In the genomic region with DNA sequence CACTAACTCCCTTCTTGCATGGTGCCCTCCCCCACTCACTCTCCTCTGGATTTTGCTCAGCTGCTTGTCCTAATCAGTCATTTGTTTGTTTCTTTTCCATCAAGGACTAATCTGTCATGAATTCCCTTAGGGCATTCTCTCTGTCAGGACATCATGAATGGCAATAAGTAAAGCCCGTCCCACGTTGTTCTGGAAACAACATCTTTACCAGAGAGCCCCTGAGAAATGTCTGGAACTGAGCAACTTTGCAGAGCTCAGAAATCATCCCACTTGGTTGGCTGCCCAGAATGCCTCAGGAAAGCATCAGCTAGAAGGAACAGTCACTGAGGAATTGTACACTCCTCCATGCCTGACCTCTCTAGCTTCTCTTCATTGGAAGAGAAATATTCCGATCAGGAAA, we compare ENCODE assay signal across 8 mouse cellular contexts. TPM values are rescaled to one million over a fixed set of nuclear protein-coding genes. Genes with fewer than 3 reads are reported as not detected.
DNase-seq lines count a peak whose midpoint lies in the region; ATAC-seq and TF ChIP-seq lines count a peak whose summit lies in the region.

No protein-coding gene starts in this region.

- 31% methylated on average over 3 of the region's 3 CpGs for WGBS in hindbrain, embryonic 11.5 days
- 44% methylated on average over 3 of the region's 3 CpGs for WGBS in hindbrain, embryonic 10.5 days
- 15% methylated on average over 3 of the region's 3 CpGs for WGBS in forebrain, embryonic 14.5 days
- 30% methylated on average over 3 of the region's 3 CpGs for WGBS in hindbrain, embryonic 12.5 days
- WGBS in stomach, postnatal 0 days = 18% methylated on average over 3 of the region's 3 CpGs

- 0 out of 2 replicates have a peak, but pooled peaks cover 5% of the 10 kb centered on the region for H3K4me1 ChIP-seq in hindbrain, embryonic 11.5 days (replicated peaks; ENCODE audit: control insufficient read depth, insufficient read depth, low read length)
- peaks cover 21% of the 10 kb centered on the region for H3K4me1 ChIP-seq in hindbrain, embryonic 10.5 days (replicated peaks)
- peaks cover 17% of the 10 kb centered on the region for H3K4me1 ChIP-seq in forebrain, embryonic 14.5 days (ENCODE audit: control insufficient read depth, insufficient read depth, low read length)
- H3K4me1 ChIP-seq in hindbrain, embryonic 12.5 days = peaks cover 18% of the 10 kb centered on the region
- H3K4me1 ChIP-seq in stomach, postnatal 0 days (replicated peaks; ENCODE audit: control insufficient read depth, insufficient read depth) = no peaks in the 10 kb centered on the region

- peak; percentile 33 for DNase-seq in hindbrain, embryonic 11.5 days (ENCODE audit: low spot score)
- no peak for DNase-seq in hindbrain, embryonic 10.5 days (ENCODE audit: low spot score)
- DNase-seq in 3T3-L1 (ENCODE audit: low read depth, low spot score) = peak; percentile 78
- DNase-seq in forebrain, embryonic 14.5 days (ENCODE audit: low spot score) = peak; percentile 75
- peak; percentile 21 for DNase-seq in stomach, postnatal 0 days (ENCODE audit: low spot score)
- DNase-seq in thymus, postnatal 0 days (ENCODE audit: low spot score) = no peak
- no peak for DNase-seq in ovary, postnatal 10 days (ENCODE audit: low spot score)

- no peaks in the 10 kb centered on the region for H3K27me3 ChIP-seq in hindbrain, embryonic 11.5 days (ENCODE audit: control insufficient read depth, insufficient read depth, low read length)
- no peaks in the 10 kb centered on the region for H3K27me3 ChIP-seq in hindbrain, embryonic 10.5 days (ENCODE audit: insufficient read depth, poor library complexity, severe bottlenecking)
- no peaks in the 10 kb centered on the region for H3K27me3 ChIP-seq in forebrain, embryonic 14.5 days (replicated peaks; ENCODE audit: control insufficient read depth, insufficient read depth, low read length)
- H3K27me3 ChIP-seq in hindbrain, embryonic 12.5 days = no peaks in the 10 kb centered on the region
- no peaks in the 10 kb centered on the region for H3K27me3 ChIP-seq in stomach, postnatal 0 days (ENCODE audit: control insufficient read depth, insufficient read depth, low read length)

- no peaks in the 10 kb centered on the region for H3K36me3 ChIP-seq in hindbrain, embryonic 11.5 days (ENCODE audit: control insufficient read depth, insufficient read depth, low read length)
- no peaks in the 10 kb centered on the region for H3K36me3 ChIP-seq in hindbrain, embryonic 10.5 days
- no peaks in the 10 kb centered on the region for H3K36me3 ChIP-seq in forebrain, embryonic 14.5 days (ENCODE audit: control insufficient read depth, insufficient read depth, low read length)
- H3K36me3 ChIP-seq in hindbrain, embryonic 12.5 days = no peaks in the 10 kb centered on the region
- H3K36me3 ChIP-seq in stomach, postnatal 0 days (ENCODE audit: control insufficient read depth, insufficient read depth, low read length) = no peaks in the 10 kb centered on the region

- no peak for TF ChIP-seq EP300 in stomach, postnatal 0 days (optimal IDR thresholded peaks at IDR 0.05)

- peak; percentile 76 for ATAC-seq in hindbrain, embryonic 11.5 days (ENCODE audit: low FRiP score)
- peak; percentile 72 for ATAC-seq in forebrain, embryonic 14.5 days
- peak; percentile 79 for ATAC-seq in hindbrain, embryonic 12.5 days (ENCODE audit: low FRiP score)
- no peak for ATAC-seq in stomach, postnatal 0 days (ENCODE audit: low FRiP score, low TSS enrichment)

- H3K9ac ChIP-seq in hindbrain, embryonic 11.5 days (ENCODE audit: low read depth, low read length) = no peak overlapping the region
- no peak overlapping the region for H3K9ac ChIP-seq in forebrain, embryonic 14.5 days (ENCODE audit: low read length)
- H3K9ac ChIP-seq in hindbrain, embryonic 12.5 days = no peak overlapping the region
- H3K9ac ChIP-seq in stomach, postnatal 0 days (ENCODE audit: low read length) = no peak overlapping the region

- no peak for TF ChIP-seq CTCF in stomach, postnatal 0 days (IDR thresholded peaks at IDR 0.05; ENCODE audit: low read depth)

- no peaks in the 10 kb centered on the region for H3K9me3 ChIP-seq in hindbrain, embryonic 11.5 days (ENCODE audit: control insufficient read depth, low read length)
- no peaks in the 10 kb centered on the region for H3K9me3 ChIP-seq in hindbrain, embryonic 10.5 days
- no peaks in the 10 kb centered on the region for H3K9me3 ChIP-seq in forebrain, embryonic 14.5 days (replicated peaks; ENCODE audit: control insufficient read depth, low read length)
- no peaks in the 10 kb centered on the region for H3K9me3 ChIP-seq in hindbrain, embryonic 12.5 days (replicated peaks)
- no peaks in the 10 kb centered on the region for H3K9me3 ChIP-seq in stomach, postnatal 0 days (ENCODE audit: control insufficient read depth, low read length)

- no peak overlapping the region for H3K27ac ChIP-seq in hindbrain, embryonic 11.5 days (ENCODE audit: low read depth, low read length)
- H3K27ac ChIP-seq in hindbrain, embryonic 10.5 days = no peak overlapping the region
- peak overlapping the region; percentile 65 for H3K27ac ChIP-seq in forebrain, embryonic 14.5 days (ENCODE audit: low read depth, low read length)
- H3K27ac ChIP-seq in hindbrain, embryonic 12.5 days = peak overlapping the region; percentile 57; the same call in 1 of the 2 replicates
- no peak overlapping the region for H3K27ac ChIP-seq in stomach, postnatal 0 days (replicated peaks)

- no peak overlapping the region for H3K4me2 ChIP-seq in hindbrain, embryonic 11.5 days (replicated peaks; ENCODE audit: low read depth, low read length)
- H3K4me2 ChIP-seq in forebrain, embryonic 14.5 days (ENCODE audit: low read length) = peak overlapping the region; percentile 27; the same call in 1 of the 2 replicates
- no peak overlapping the region for H3K4me2 ChIP-seq in hindbrain, embryonic 12.5 days (replicated peaks)
- no peak overlapping the region; the same call in 1 of the 2 replicates for H3K4me2 ChIP-seq in stomach, postnatal 0 days (replicated peaks; ENCODE audit: low read depth)

- no peak overlapping the region for H3K4me3 ChIP-seq in hindbrain, embryonic 11.5 days (ENCODE audit: low read depth, low read length)
- H3K4me3 ChIP-seq in hindbrain, embryonic 10.5 days = no peak overlapping the region
- H3K4me3 ChIP-seq in forebrain, embryonic 14.5 days (ENCODE audit: low read depth, low read length) = no peak overlapping the region
- H3K4me3 ChIP-seq in hindbrain, embryonic 12.5 days = no peak overlapping the region
- H3K4me3 ChIP-seq in stomach, postnatal 0 days (ENCODE audit: low read depth, low read length) = no peak overlapping the region

RNA-seq across cellular contexts. Expression of a gene that starts 55.4 kb away (rescaled TPM):
- 62.3 and 77.0 TPM in 2 replicates for polyA plus RNA-seq in hindbrain, embryonic 11.5 days (2014; fragmentation: Nextera tagmentation; extraction: Ambion mirVana)
- polyA plus RNA-seq in hindbrain, embryonic 10.5 days (2016; fragmentation: Nextera tagmentation; extraction: Ambion mirVana) = 30.9 and 36.8 TPM in 2 replicates
- 57.3 and 76.2 TPM in 2 replicates for polyA plus RNA-seq in forebrain, embryonic 14.5 days (2014; fragmentation: Nextera tagmentation; extraction: Ambion mirVana)
- polyA plus RNA-seq in hindbrain, embryonic 12.5 days (2016; fragmentation: Nextera tagmentation; extraction: Ambion mirVana) = 61.2 and 80.7 TPM in 2 replicates
- 8.0 and 8.6 TPM in 2 replicates for polyA plus RNA-seq in stomach, postnatal 0 days (2015; fragmentation: Nextera tagmentation; extraction: Ambion mirVana)
- 11.9 and 13.8 TPM in 2 replicates for polyA plus RNA-seq in thymus, postnatal 0 days (2015; fragmentation: Nextera tagmentation; extraction: Ambion mirVana)

Comparison
In these comparisons a context has a peak if more than half of its experiments do, and no peak if none do; other contexts are left out.
1. DNase-seq: peak in hindbrain, embryonic 11.5 days (single experiment), 3T3-L1 (single experiment), forebrain, embryonic 14.5 days (single experiment) and stomach, postnatal 0 days (single experiment); none in hindbrain, embryonic 10.5 days (single experiment), thymus, postnatal 0 days (single experiment) and ovary, postnatal 10 days (single experiment).
2. H3K27ac ChIP-seq: peak in forebrain, embryonic 14.5 days (single experiment) and hindbrain, embryonic 12.5 days (single experiment); none in hindbrain, embryonic 11.5 days (single experiment), hindbrain, embryonic 10.5 days (single experiment) and stomach, postnatal 0 days (single experiment).